Mouse (Mus musculus) ZHBTc4 (cell line): Measurements from ENCODE around the gene Fundc1.

Experiments used
- DNase-seq: peaks from one replicate; pipeline ENCODE4 v3.0.0-alpha.2; 2011; ENCODE audit warnings: low read depth, low spot score

Fundc1 gene

GRCm38 (mm10) chrX:17571621-17572459 lies at the start of gene Fundc1:
TSS of gene Fundc1 (minus strand) at chrX:17572325.
- peak; percentile 97 for DNase-seq

GRCm38 (mm10) chrX:17611253-17611652 lies 39.1 kb upstream of the Fundc1 start:
- DNase-seq = peak; percentile 25

- DNase-seq = no peak
Measured at GRCm38 (mm10) chrX:17608763-17609162, 36.6 kb upstream of the Fundc1 start.

GRCm38 (mm10) chrX:17607668-17608067 lies 35.5 kb upstream of the Fundc1 start:
- DNase-seq = peak; percentile 5

- DNase-seq = no peak
Measured at GRCm38 (mm10) chrX:17593331-17593730, 21.2 kb upstream of the Fundc1 start.

GRCm38 (mm10) chrX:17590745-17591144 lies 18.6 kb upstream of the Fundc1 start:
- no peak for DNase-seq

- DNase-seq = no peak
Measured at GRCm38 (mm10) chrX:17571271-17571620, 879 bp downstream of the Fundc1 start.

GRCm38 (mm10) chrX:17568670-17569069 lies 3.5 kb downstream of the Fundc1 start:
- no peak for DNase-seq

GRCm38 (mm10) chrX:17565743-17566142 lies 6.4 kb downstream of the Fundc1 start:
- no peak for DNase-seq

GRCm38 (mm10) chrX:17564732-17565131 lies 7.4 kb downstream of the Fundc1 start:
- no peak for DNase-seq

- no peak for DNase-seq
Measured at GRCm38 (mm10) chrX:17558746-17559145, 13.4 kb downstream of the Fundc1 start.

- no peak for DNase-seq
Measured at GRCm38 (mm10) chrX:17554488-17554887, 17.6 kb downstream of the Fundc1 start.

GRCm38 (mm10) chrX:17551586-17551985 lies 20.5 kb downstream of the Fundc1 start:
- DNase-seq = peak; percentile 11

- DNase-seq = no peak
Measured at GRCm38 (mm10) chrX:17547143-17547806, 24.9 kb downstream of the Fundc1 start.

GRCm38 (mm10) chrX:17544860-17545492 lies 27.1 kb downstream of the Fundc1 start:
- DNase-seq = no peak

- DNase-seq = no peak
Measured at GRCm38 (mm10) chrX:17537701-17538100, 34.4 kb downstream of the Fundc1 start.

GRCm38 (mm10) chrX:17527008-17527407 lies 45.1 kb downstream of the Fundc1 start:
- no peak for DNase-seq

- peak; percentile 83 for DNase-seq
Measured at GRCm38 (mm10) chrX:17521221-17521716, 50.9 kb downstream of the Fundc1 start.

- DNase-seq = no peak
Measured at GRCm38 (mm10) chrX:17520086-17520485, 52.0 kb downstream of the Fundc1 start.

- DNase-seq = no peak
Measured at GRCm38 (mm10) chrX:17514012-17514411, 58.1 kb downstream of the Fundc1 start.

- no peak for DNase-seq
Measured at GRCm38 (mm10) chrX:17512021-17512602, 60.0 kb downstream of the Fundc1 start.
